Mouse (Mus musculus): ENCODE data around the gene Elf1. TPM values are rescaled to one million over a fixed set of nuclear protein-coding genes. Genes with fewer than 3 reads are reported as not detected.

Elf1 gene
- polyA plus RNA-seq, 1 experiment from 2014 or later: 5.3 TPM

DNA sequence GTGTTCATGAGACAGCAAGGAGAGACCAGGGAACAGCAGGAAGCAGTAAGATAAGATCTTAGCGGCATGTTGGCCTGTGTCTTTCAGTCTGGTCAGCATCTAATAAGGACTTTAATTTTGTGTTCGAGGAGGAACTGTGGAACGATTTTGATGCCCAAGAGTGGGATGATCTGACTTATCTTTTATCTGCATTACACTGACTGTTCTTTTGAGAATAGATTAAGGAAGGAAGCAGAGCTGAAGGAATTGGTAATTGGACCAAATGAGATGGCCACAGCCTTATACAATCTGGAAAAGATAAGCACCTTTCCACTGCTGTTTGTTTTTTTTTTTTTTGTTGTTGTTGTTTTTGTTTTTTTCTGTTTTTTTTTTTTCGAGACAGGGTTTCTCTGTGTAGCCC, 19.8 kb downstream of the Elf1 start:
- Histone ChIP-seq H3K36me3 (no peaks in the 10 kb centered on the region), H3K9me3 (no peaks in the 10 kb centered on the region), H3K27ac (no peak overlapping the region), H3K4me3 (no peak overlapping the region), H3K27me3 (ENCODE audit: insufficient read depth, poor library complexity, severe bottlenecking) (no peaks in the 10 kb centered on the region), H3K4me1 (replicated peaks) (0 out of 2 replicates have a peak, but pooled peaks cover 2% of the 10 kb centered on the region)
- 77% methylated on average over 4 of the region's 4 CpGs for WGBS
- no peak for DNase-seq (ENCODE audit: low spot score)

- Histone ChIP-seq H3K4me3 (no peak overlapping the region), H3K36me3 (no peaks in the 10 kb centered on the region), H3K27me3 (ENCODE audit: insufficient read depth, poor library complexity, severe bottlenecking) (no peaks in the 10 kb centered on the region), H3K27ac (no peak overlapping the region), H3K9me3 (no peaks in the 10 kb centered on the region), H3K4me1 (replicated peaks) (peaks cover 8% of the 10 kb centered on the region; the same call in 1 of the 2 replicates)
- DNase-seq (ENCODE audit: low spot score): no peak
- 89% methylated on average over 5 of the region's 5 CpGs for WGBS
These were observed 22.5 kb downstream of the Elf1 start for GRCm38 (mm10) chr14:79503371-79504075.

GRCm38 (mm10) chr14:79504246-79505006, 23.4 kb downstream of the Elf1 start:
- WGBS: 95% methylated on average over 7 of the region's 7 CpGs
- no peaks in the 10 kb centered on the region for H3K9me3 ChIP-seq
- H3K27ac ChIP-seq: no peak overlapping the region
- H3K36me3 ChIP-seq: no peaks in the 10 kb centered on the region
- DNase-seq (ENCODE audit: low spot score): no peak
- peaks cover 10% of the 10 kb centered on the region; the same call in 1 of the 2 replicates for H3K4me1 ChIP-seq (replicated peaks)
- H3K27me3 ChIP-seq (ENCODE audit: insufficient read depth, poor library complexity, severe bottlenecking): no peaks in the 10 kb centered on the region
- H3K4me3 ChIP-seq: no peak overlapping the region

GRCm38 (mm10) chr14:79506207-79506606, 25.2 kb downstream of the Elf1 start:
- DNase-seq (ENCODE audit: low spot score): no peak
- no peak overlapping the region for H3K27ac ChIP-seq
- no peaks in the 10 kb centered on the region for H3K27me3 ChIP-seq (ENCODE audit: insufficient read depth, poor library complexity, severe bottlenecking)
- no peak overlapping the region for H3K4me3 ChIP-seq
- peaks cover 10% of the 10 kb centered on the region; the same call in 1 of the 2 replicates for H3K4me1 ChIP-seq (replicated peaks)
- no peaks in the 10 kb centered on the region for H3K36me3 ChIP-seq
- WGBS: 82% methylated on average over 9 of the region's 9 CpGs
- no peaks in the 10 kb centered on the region for H3K9me3 ChIP-seq

DNA sequence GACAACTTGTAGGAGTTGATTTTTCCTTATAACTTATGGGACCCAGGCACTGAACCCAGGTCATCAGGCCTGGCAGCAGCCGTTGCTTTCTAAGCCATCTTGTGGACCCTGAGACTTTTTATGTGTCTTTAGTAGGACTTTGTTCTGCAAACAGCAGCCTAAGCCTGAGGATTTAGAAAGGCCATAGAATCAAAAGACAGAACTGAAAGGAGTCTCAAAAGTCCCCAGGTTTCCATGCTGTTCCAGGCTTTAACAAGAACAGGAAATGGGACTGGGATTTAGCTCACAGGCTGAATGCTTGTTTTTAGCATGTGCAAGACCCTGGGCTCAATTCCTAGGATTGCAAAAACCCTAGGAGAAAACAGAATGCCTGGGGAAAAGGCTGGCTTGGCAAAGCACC, 26.9 kb downstream of the Elf1 start:
- Histone ChIP-seq H3K27ac (no peak overlapping the region), H3K4me3 (no peak overlapping the region), H3K36me3 (no peaks in the 10 kb centered on the region), H3K9me3 (no peaks in the 10 kb centered on the region), H3K27me3 (ENCODE audit: insufficient read depth, poor library complexity, severe bottlenecking) (no peaks in the 10 kb centered on the region), H3K4me1 (replicated peaks) (peaks cover 10% of the 10 kb centered on the region; the same call in 1 of the 2 replicates)
- 91% methylated on average over 1 of the region's 1 CpGs for WGBS
- DNase-seq (ENCODE audit: low spot score): no peak

GRCm38 (mm10) chr14:79508662-79509305, 27.8 kb downstream of the Elf1 start:
- Histone ChIP-seq H3K4me1 (replicated peaks) (peaks cover 8% of the 10 kb centered on the region; the same call in 1 of the 2 replicates), H3K36me3 (no peaks in the 10 kb centered on the region), H3K27ac (no peak overlapping the region), H3K4me3 (no peak overlapping the region), H3K27me3 (ENCODE audit: insufficient read depth, poor library complexity, severe bottlenecking) (no peaks in the 10 kb centered on the region), H3K9me3 (no peaks in the 10 kb centered on the region)
- 78% methylated on average over 9 of the region's 9 CpGs for WGBS
- no peak for DNase-seq (ENCODE audit: low spot score)

GRCm38 (mm10) chr14:79511521-79511920, 30.5 kb downstream of the Elf1 start:
- WGBS: 91% methylated on average over 1 of the region's 1 CpGs
- H3K36me3 ChIP-seq: no peaks in the 10 kb centered on the region

GRCm38 (mm10) chr14:79513951-79514350, 33.0 kb downstream of the Elf1 start:
- no peaks in the 10 kb centered on the region for H3K36me3 ChIP-seq
- H3K27me3 ChIP-seq (ENCODE audit: insufficient read depth, poor library complexity, severe bottlenecking): no peaks in the 10 kb centered on the region
- DNase-seq (ENCODE audit: low spot score): no peak
- no peaks in the 10 kb centered on the region for H3K9me3 ChIP-seq
- WGBS: 74% methylated on average over 2 of the region's 2 CpGs
- no peak overlapping the region for H3K4me3 ChIP-seq
- H3K27ac ChIP-seq: no peak overlapping the region
- H3K4me1 ChIP-seq (replicated peaks): no peaks in the 10 kb centered on the region

More at GRCm38 (mm10) chr14:79511521-79511920, 30.5 kb downstream of the Elf1 start:
- H3K4me3 ChIP-seq: no peak overlapping the region
- no peak for DNase-seq (ENCODE audit: low spot score)
- no peak overlapping the region for H3K27ac ChIP-seq
- no peaks in the 10 kb centered on the region for H3K9me3 ChIP-seq
- peaks cover 8% of the 10 kb centered on the region; the same call in 1 of the 2 replicates for H3K4me1 ChIP-seq (replicated peaks)
- H3K27me3 ChIP-seq (ENCODE audit: insufficient read depth, poor library complexity, severe bottlenecking): no peaks in the 10 kb centered on the region

GRCm38 (mm10) chr14:79515100-79515499, 34.1 kb downstream of the Elf1 start:
- no peak for DNase-seq (ENCODE audit: low spot score)
- Histone ChIP-seq H3K36me3 (no peaks in the 10 kb centered on the region), H3K9me3 (no peaks in the 10 kb centered on the region), H3K4me3 (no peak overlapping the region), H3K27me3 (ENCODE audit: insufficient read depth, poor library complexity, severe bottlenecking) (no peaks in the 10 kb centered on the region), H3K27ac (no peak overlapping the region), H3K4me1 (replicated peaks) (no peaks in the 10 kb centered on the region)
- WGBS: 89% methylated on average over 8 of the region's 8 CpGs

- 82% methylated on average over 8 of the region's 8 CpGs for WGBS
- no peak overlapping the region for H3K4me3 ChIP-seq
- DNase-seq (ENCODE audit: low spot score): no peak
- H3K9me3 ChIP-seq: no peaks in the 10 kb centered on the region
- no peaks in the 10 kb centered on the region for H3K4me1 ChIP-seq (replicated peaks)
- no peaks in the 10 kb centered on the region for H3K27me3 ChIP-seq (ENCODE audit: insufficient read depth, poor library complexity, severe bottlenecking)
- H3K36me3 ChIP-seq: no peaks in the 10 kb centered on the region
- H3K27ac ChIP-seq: no peak overlapping the region
These were observed 34.7 kb downstream of the Elf1 start for GRCm38 (mm10) chr14:79515511-79516242.

DNA sequence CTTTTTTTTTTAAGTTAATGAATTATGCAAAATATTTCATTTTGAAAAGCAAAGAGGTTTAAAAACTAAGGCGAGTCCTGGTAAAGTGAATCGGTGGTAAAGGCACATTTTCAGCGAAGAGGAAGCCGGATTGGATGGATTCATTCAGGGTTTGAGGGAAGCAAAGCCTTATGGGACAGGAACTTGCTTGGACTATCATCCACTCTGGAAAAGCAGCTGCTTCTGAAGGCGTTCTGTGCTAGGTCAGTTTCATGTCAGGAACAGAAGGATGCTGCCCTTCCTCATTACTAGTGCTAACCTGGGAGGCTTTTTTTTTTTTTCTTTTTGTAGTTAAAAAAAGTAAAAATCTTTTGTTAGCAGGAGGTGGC, 35.2 kb downstream of the Elf1 start:
- H3K27me3 ChIP-seq (ENCODE audit: insufficient read depth, poor library complexity, severe bottlenecking): no peaks in the 10 kb centered on the region
- H3K36me3 ChIP-seq: no peaks in the 10 kb centered on the region
- no peak overlapping the region for H3K27ac ChIP-seq
- 86% methylated on average over 5 of the region's 5 CpGs for WGBS
- no peak overlapping the region for H3K4me3 ChIP-seq
- no peaks in the 10 kb centered on the region for H3K9me3 ChIP-seq
- no peaks in the 10 kb centered on the region for H3K4me1 ChIP-seq (replicated peaks)
- no peak for DNase-seq (ENCODE audit: low spot score)

GRCm38 (mm10) chr14:79516751-79517150, 35.8 kb downstream of the Elf1 start:
- Histone ChIP-seq H3K4me3 (no peak overlapping the region), H3K9me3 (no peaks in the 10 kb centered on the region), H3K27me3 (ENCODE audit: insufficient read depth, poor library complexity, severe bottlenecking) (no peaks in the 10 kb centered on the region), H3K27ac (no peak overlapping the region), H3K36me3 (no peaks in the 10 kb centered on the region), H3K4me1 (replicated peaks) (no peaks in the 10 kb centered on the region)
- no peak for DNase-seq (ENCODE audit: low spot score)
- WGBS: 81% methylated on average over 2 of the region's 2 CpGs

Data from hindbrain, embryonic 10.5 days (tissue).